Mouse (Mus musculus) stomach, postnatal 0 days (tissue): Measurements from ENCODE around the gene Epdr1. TPM values are rescaled to one million over a fixed set of nuclear protein-coding genes. Genes with fewer than 3 reads are reported as not detected.
"Not testable (repeated sequence)": the region's sequence is repeated elsewhere in the genome, so short reads cannot be mapped to it uniquely, and the experiment has no call there.

Source experiments
- ATAC-seq: fragments of 200-750 bp; cut with Nextera tagmentation; 2 replicates; pipeline ENCODE4 v1.8.0; 2017; ENCODE audit not compliant: low FRiP score, low TSS enrichment
- DNase-seq: peaks from one replicate; pipeline ENCODE4 v3.0.0-alpha.2; 2016; ENCODE audit warnings: low spot score
- H3K27ac ChIP-seq: fragments of 300-500 bp; sonication (generic); replicated peaks from 2 replicates; pipeline ENCODE4 v1.5.1; 2014; ENCODE audit warnings: mild to moderate bottlenecking, control low read depth
- H3K27me3 ChIP-seq: fragments of 300-500 bp; sonication (generic); 2 replicates; pipeline ENCODE4 v1.6.1; 2014; ENCODE audit warnings: low read length; ENCODE audit not compliant: control insufficient read depth, insufficient read depth
- H3K36me3 ChIP-seq: fragments of 300-500 bp; sonication (generic); 2 replicates; pipeline ENCODE4 v1.6.1; 2014; ENCODE audit warnings: low read length, mixed read lengths; ENCODE audit not compliant: control insufficient read depth, insufficient read depth
- H3K4me1 ChIP-seq: fragments of 300-500 bp; sonication (generic); replicated peaks from 2 replicates; pipeline ENCODE4 v1.6.1; 2014; ENCODE audit warnings: antibody characterized with exemption; ENCODE audit not compliant: control insufficient read depth, insufficient read depth
- H3K4me2 ChIP-seq: fragments of 300-500 bp; sonication (generic); replicated peaks from 2 replicates; pipeline ENCODE4 v1.6.1; 2014; ENCODE audit warnings: low read depth, mild to moderate bottlenecking, control low read depth, moderate library complexity
- H3K4me3 ChIP-seq: fragments of 300-500 bp; sonication (generic); 2 replicates; pipeline ENCODE4 v1.5.1; 2014; ENCODE audit warnings: low read depth, low read length, control low read depth
- H3K9ac ChIP-seq: fragments of 300-500 bp; sonication (generic); 2 replicates; pipeline ENCODE4 v1.6.1; 2014; ENCODE audit warnings: mild to moderate bottlenecking, low read length, control low read depth, mixed read lengths
- H3K9me3 ChIP-seq: fragments of 300-500 bp; sonication (generic); 2 replicates; pipeline ENCODE4 v1.6.1; 2016; ENCODE audit warnings: low read length; ENCODE audit not compliant: control insufficient read depth
- CTCF ChIP-seq: IDR thresholded peaks from 2 replicates; pipeline ENCODE4 v1.5.1; 2016; ENCODE audit warnings: antibody characterized with exemption, low read depth, mild to moderate bottlenecking, moderate library complexity
- EP300 ChIP-seq: optimal IDR thresholded peaks from 2 replicates; pipeline ENCODE3; 2016; ENCODE audit warnings: antibody characterized with exemption
- WGBS: fragments of 180-500 bp; shearing (Covaris S2); extraction: QIAGEN DNeasy Blood & Tissue Kit; methylation state at CpG from one replicate; pipeline ENCODE4 v1.1.7; 2014; 5-methylcytosine and 5-hydroxymethylcytosine counted together
- polyA plus RNA-seq: library from polyadenylated mRNA; unstranded; fragments of >200 nt; fragmentation: Nextera tagmentation; extraction: Ambion mirVana; gene quantifications from 2 replicates; pipeline ENCODE4 v1.2.1, GENCODE M21; 2015

Epdr1 gene
- polyA plus RNA-seq, 1 experiment from 2014 or later, result 13.6 TPM

DNA sequence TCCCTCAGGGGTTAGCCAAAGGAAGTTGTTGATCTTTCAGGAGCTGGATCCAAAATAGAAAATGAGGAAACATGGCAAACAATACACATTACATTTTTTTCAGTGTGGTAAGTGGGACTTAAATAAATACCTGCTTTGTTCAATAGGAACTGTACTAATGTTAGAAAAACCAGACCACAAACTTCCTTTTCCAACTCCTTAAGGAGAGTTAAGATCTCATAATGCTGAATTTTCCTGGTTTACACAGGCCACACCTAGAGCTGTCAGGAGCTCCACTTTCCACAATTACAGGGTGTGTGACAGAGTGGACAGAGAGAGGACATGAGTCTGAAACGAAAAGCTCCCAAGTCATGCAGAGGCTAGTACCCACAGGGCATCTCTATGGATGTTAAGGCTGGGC lies 16.0 kb downstream of the Epdr1 start:
- WGBS, result 55% methylated on average over 1 of the region's 1 CpGs
- DNase-seq, result no peak
- H3K9ac ChIP-seq, result no peak overlapping the region
- no peaks in the 10 kb centered on the region for H3K27me3 ChIP-seq
- no peak overlapping the region for H3K27ac ChIP-seq
- H3K36me3 ChIP-seq, result no peaks in the 10 kb centered on the region
- no peak for TF ChIP-seq EP300
- no peak for TF ChIP-seq CTCF
- H3K9me3 ChIP-seq, result no peaks in the 10 kb centered on the region
- H3K4me1 ChIP-seq, result no peaks in the 10 kb centered on the region; the same call in 1 of the 2 replicates
- no peak overlapping the region for H3K4me3 ChIP-seq
- ATAC-seq, result no peak
- no peak overlapping the region for H3K4me2 ChIP-seq

DNA sequence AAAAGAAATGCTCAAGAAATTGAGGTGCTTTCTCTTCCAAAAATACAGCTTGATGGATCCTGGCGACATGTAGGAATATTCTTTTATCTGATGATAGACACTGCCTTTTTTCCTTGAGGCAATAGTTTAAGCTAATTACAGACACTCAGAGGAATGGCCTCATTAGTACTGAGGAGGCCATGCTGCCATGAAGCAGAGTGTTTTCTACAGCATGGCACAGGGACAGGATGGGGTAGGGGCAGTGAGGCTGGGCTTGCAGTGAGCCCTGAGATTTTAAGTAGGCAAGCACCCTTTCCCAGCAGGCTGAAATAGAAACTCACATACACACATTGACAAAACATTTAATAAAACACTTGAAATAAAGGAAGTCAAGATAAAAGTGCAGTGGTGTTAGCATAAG lies 17.2 kb downstream of the Epdr1 start:
- H3K4me3 ChIP-seq, result no peak overlapping the region
- no peak for ATAC-seq
- no peak for TF ChIP-seq EP300
- TF ChIP-seq CTCF, result no peak
- no peaks in the 10 kb centered on the region; the same call in 1 of the 2 replicates for H3K4me1 ChIP-seq
- DNase-seq, result no peak
- 77% methylated on average over 1 of the region's 1 CpGs for whole genome bisulfite sequencing
- H3K9me3 ChIP-seq, result no peaks in the 10 kb centered on the region
- no peak overlapping the region for H3K27ac ChIP-seq
- H3K27me3 ChIP-seq, result no peaks in the 10 kb centered on the region
- no peaks in the 10 kb centered on the region for H3K36me3 ChIP-seq
- no peak overlapping the region for H3K4me2 ChIP-seq
- no peak overlapping the region for H3K9ac ChIP-seq

DNA sequence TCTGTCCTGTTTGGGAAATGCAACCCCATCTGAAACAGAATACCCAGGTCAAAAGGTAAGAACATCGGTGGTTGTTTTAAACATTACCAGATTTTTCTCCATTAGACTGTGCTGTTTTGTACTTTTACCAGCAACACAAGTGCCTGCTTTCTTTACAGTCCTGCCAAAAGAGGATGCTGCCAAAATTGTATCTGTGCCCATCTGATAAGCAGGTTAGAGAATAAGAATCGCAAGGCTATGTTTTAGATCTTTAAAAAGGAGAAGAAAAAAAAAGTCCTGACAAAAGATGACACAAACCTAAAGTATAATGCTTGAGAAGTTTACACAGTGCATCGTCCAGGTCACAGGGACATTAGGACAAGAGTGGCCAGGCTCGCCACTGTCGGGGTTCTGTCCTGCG lies 20.5 kb downstream of the Epdr1 start:
- WGBS, result 78% methylated on average over 6 of the region's 6 CpGs
- TF ChIP-seq CTCF, result no peak
- no peak for TF ChIP-seq EP300
- Histone ChIP-seq H3K9ac (no peak overlapping the region), H3K4me2 (no peak overlapping the region), H3K4me3 (no peak overlapping the region), H3K9me3 (no peaks in the 10 kb centered on the region), H3K4me1 (no peaks in the 10 kb centered on the region; the same call in 1 of the 2 replicates), H3K36me3 (no peaks in the 10 kb centered on the region), H3K27ac (no peak overlapping the region), H3K27me3 (no peaks in the 10 kb centered on the region)
- DNase-seq (no peak), ATAC-seq (no peak)

DNA sequence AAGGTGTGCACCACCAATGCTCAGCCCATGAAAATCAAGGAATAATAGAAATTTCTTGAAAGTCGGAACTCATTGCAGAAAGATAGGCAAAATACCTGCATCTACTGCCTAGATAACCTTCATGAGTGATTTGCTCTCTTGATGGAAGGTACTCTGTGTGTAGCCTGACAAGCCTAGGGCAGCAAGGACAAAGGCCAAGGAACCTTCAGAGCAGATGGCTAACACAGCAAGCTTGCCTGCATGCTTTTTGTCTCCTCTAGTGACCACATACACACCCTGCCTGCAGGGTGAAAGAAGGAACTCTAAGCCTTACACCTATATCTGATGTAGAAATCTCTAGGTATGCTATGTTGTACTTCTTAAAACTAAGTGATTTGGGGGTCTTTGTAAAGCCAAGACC lies 24.6 kb downstream of the Epdr1 start:
- no peak overlapping the region for H3K4me2 ChIP-seq
- ATAC-seq, result no peak
- DNase-seq, result no peak
- no peak overlapping the region for H3K4me3 ChIP-seq
- no peak for TF ChIP-seq CTCF
- TF ChIP-seq EP300, result no peak
- WGBS, result 92% methylated on average over 1 of the region's 1 CpGs
- H3K27ac ChIP-seq, result no peak overlapping the region
- no peaks in the 10 kb centered on the region for H3K4me1 ChIP-seq
- H3K36me3 ChIP-seq, result no peaks in the 10 kb centered on the region
- no peak overlapping the region for H3K9ac ChIP-seq
- H3K27me3 ChIP-seq, result no peaks in the 10 kb centered on the region
- no peaks in the 10 kb centered on the region for H3K9me3 ChIP-seq

DNA sequence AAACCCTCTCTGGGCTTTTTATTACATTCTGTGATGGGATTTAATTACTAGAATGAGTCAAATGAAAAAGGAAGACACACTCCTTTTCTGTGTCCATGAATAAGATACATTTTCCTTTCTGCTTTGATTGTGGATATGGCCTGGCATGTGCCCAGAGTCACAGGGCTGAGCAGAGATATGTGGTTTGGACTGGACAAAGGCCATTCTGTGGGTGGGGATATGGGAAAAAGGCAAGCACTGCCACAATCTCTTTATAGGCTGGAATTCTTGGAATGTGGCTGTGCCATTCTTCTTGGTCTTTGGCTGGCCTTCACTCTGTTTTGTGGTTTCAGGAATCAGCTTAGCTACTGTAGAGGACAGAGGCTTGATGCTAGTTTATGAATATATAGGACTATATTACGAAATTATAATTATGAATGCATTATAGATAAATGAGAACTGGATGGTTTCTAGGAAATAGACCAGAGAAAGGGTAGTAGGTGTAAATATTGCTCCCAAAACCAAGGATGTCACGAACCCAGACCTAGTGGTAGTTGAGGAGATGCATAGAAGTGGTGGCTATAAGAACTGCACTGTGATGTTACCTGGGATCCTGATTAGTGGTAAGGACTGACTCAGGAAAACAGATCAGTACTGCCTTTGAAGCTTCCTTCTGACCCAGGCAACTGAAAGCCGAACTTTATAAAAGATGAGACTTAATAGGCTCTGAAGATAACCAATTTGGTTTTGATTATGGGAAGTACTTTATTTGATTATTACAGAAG lies 28.5 kb downstream of the Epdr1 start:
- 86% methylated on average over 3 of the region's 3 CpGs for WGBS
- H3K4me2 ChIP-seq, result no peak overlapping the region
- ATAC-seq, result no peak

DNA sequence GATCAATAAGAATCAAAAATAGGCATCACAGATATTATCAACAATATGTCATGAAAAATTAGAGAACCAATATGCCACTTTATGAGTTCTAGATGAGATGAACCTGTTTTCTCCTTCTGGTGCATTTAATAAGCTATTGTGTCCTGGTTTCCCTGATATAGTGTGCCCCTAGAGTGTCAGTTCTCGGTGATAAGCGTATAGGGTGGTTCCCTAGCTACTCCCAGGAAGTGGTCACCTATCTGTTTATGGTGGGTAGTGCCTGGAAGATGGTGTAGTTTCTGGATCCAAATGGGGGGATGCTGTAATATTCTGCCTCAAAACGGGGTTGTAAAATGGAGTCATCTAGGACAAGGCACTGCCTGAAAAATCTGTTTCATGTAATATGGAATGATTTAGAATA lies 43.8 kb downstream of the Epdr1 start:
- no peak overlapping the region for H3K9ac ChIP-seq
- H3K4me3 ChIP-seq, result no peak overlapping the region
- TF ChIP-seq CTCF, result no peak
- no peak for TF ChIP-seq EP300
- no peak overlapping the region for H3K27ac ChIP-seq
- WGBS, result 88% methylated on average over 3 of the region's 3 CpGs
- H3K4me1 ChIP-seq, result no peaks in the 10 kb centered on the region
- ATAC-seq, result no peak
- no peak for DNase-seq
- H3K9me3 ChIP-seq, result no peaks in the 10 kb centered on the region
- no peaks in the 10 kb centered on the region for H3K36me3 ChIP-seq
- H3K27me3 ChIP-seq, result no peaks in the 10 kb centered on the region
- H3K4me2 ChIP-seq, result no peak overlapping the region

More for the DNA sequence above, 28.5 kb downstream of the Epdr1 start:
- no peak for TF ChIP-seq CTCF
- TF ChIP-seq EP300, result no peak
- H3K9me3 ChIP-seq, result no peaks in the 10 kb centered on the region
- no peak overlapping the region for H3K9ac ChIP-seq
- H3K4me3 ChIP-seq, result no peak overlapping the region
- H3K36me3 ChIP-seq, result no peaks in the 10 kb centered on the region
- H3K4me1 ChIP-seq, result no peaks in the 10 kb centered on the region
- no peaks in the 10 kb centered on the region for H3K27me3 ChIP-seq
- no peak for DNase-seq
- no peak overlapping the region for H3K27ac ChIP-seq

DNA sequence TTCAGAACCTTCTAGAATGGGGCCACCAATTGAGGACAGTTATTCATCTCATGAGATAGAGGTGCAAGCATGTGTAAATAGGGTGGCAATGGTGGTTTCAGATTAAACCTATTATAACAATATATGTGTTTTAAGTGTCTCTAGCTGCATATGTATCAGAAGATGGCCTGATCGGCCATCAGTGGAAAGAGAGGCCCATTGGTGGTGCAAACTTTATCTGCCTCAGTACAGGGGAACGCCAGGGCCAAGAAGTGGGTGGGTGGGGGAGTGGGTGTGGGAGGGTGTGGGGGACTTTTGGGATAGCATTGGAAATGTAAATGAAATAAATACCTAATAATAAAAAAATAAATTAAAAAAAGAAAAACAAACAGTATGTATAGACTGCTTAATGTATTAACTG lies 45.0 kb downstream of the Epdr1 start:
- H3K4me3 ChIP-seq, ATAC-seq, H3K9ac ChIP-seq, H3K36me3 ChIP-seq, H3K27me3 ChIP-seq, DNase-seq, H3K27ac ChIP-seq, H3K4me1 ChIP-seq, H3K4me2 ChIP-seq, H3K9me3 ChIP-seq: not testable (repeated sequence)
- 90% methylated on average over 2 of the region's 2 CpGs for WGBS

DNA sequence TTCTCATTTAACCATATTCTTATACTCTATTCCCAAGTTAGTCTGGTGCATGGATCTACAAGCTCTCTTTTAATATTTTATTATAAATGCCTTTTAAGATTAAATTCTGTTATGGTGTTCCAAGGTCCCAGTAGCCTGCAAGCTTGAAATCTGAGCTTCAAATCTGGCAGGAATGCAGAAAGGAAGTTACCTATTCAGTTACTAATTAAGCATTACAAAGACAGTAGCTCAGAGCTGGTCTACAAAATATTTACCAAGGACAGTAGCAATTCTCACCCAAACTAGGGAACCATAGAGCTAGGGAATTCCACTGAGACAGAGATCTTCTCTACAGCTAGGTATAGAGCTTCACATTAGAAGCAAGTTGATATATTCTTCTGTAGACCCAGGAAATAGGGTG lies 49.6 kb downstream of the Epdr1 start:
- H3K36me3 ChIP-seq, H3K27me3 ChIP-seq, ATAC-seq, H3K9ac ChIP-seq, H3K4me2 ChIP-seq, H3K4me3 ChIP-seq, DNase-seq, H3K27ac ChIP-seq, H3K4me1 ChIP-seq, H3K9me3 ChIP-seq: not testable (repeated sequence)
